Mouse (Mus musculus) forebrain, embryonic 11.5 days (tissue): Measurements from ENCODE around the gene Myt1l. TPM values are rescaled to one million over a fixed set of nuclear protein-coding genes. Genes with fewer than 3 reads are reported as not detected.

Experiments
- ATAC-seq: fragments of 200-750 bp; cut with Nextera tagmentation; replicated peaks from 2 replicates; pipeline ENCODE4 v1.8.0; 2017; ENCODE audit warnings: moderate TSS enrichment; ENCODE audit not compliant: low FRiP score
- DNase-seq: peaks from one replicate; pipeline ENCODE4 v3.0.0-alpha.2; 2017; ENCODE audit warnings: low spot score
- H3K27ac ChIP-seq: fragments of 300-500 bp; sonication (generic); 2 replicates; pipeline ENCODE4 v1.5.1; 2014; ENCODE audit warnings: low read depth, low read length
- H3K27me3 ChIP-seq: fragments of 300-500 bp; sonication (generic); 2 replicates; pipeline ENCODE4 v1.6.1; 2014; ENCODE audit warnings: mild to moderate bottlenecking, low read length, mixed read lengths; ENCODE audit not compliant: control insufficient read depth, insufficient read depth
- H3K36me3 ChIP-seq: fragments of 300-500 bp; sonication (generic); 2 replicates; pipeline ENCODE4 v1.6.1; 2014; ENCODE audit warnings: mild to moderate bottlenecking, low read length, moderate library complexity, mixed read lengths; ENCODE audit not compliant: control insufficient read depth, insufficient read depth
- H3K4me1 ChIP-seq: fragments of 300-500 bp; sonication (generic); replicated peaks from 2 replicates; pipeline ENCODE4 v1.6.1; 2014; ENCODE audit warnings: low read length, mixed read lengths; ENCODE audit not compliant: control insufficient read depth, insufficient read depth
- H3K4me2 ChIP-seq: fragments of 300-500 bp; sonication (generic); 2 replicates; pipeline ENCODE4 v1.6.1; 2014; ENCODE audit warnings: low read depth, mild to moderate bottlenecking, low read length, moderate library complexity, mixed read lengths; ENCODE audit not compliant: severe bottlenecking
- H3K4me3 ChIP-seq: fragments of 300-500 bp; sonication (generic); 2 replicates; pipeline ENCODE4 v1.5.1; 2014; ENCODE audit warnings: low read depth, low read length
- H3K9ac ChIP-seq: fragments of 300-500 bp; sonication (generic); 2 replicates; pipeline ENCODE4 v1.6.1; 2014; ENCODE audit warnings: low read length
- H3K9me3 ChIP-seq: fragments of 300-500 bp; sonication (generic); 2 replicates; pipeline ENCODE4 v1.6.1; 2016; ENCODE audit warnings: low read length, mixed read lengths; ENCODE audit not compliant: control insufficient read depth
- WGBS: fragments of 180-500 bp; shearing (Covaris S2); extraction: QIAGEN DNeasy Blood & Tissue Kit; methylation state at CpG from one replicate; pipeline ENCODE4 v1.1.7; 2014; 5-methylcytosine and 5-hydroxymethylcytosine counted together
- polyA plus RNA-seq: library from polyadenylated mRNA; unstranded; fragments of >200 nt; fragmentation: Nextera tagmentation; extraction: Ambion mirVana; gene quantifications from 2 replicates; pipeline ENCODE4 v1.2.1, GENCODE M21; 2014

The Myt1l gene
- polyA plus RNA-seq, 1 experiment from 2014 or later: 18.7 TPM

DNA sequence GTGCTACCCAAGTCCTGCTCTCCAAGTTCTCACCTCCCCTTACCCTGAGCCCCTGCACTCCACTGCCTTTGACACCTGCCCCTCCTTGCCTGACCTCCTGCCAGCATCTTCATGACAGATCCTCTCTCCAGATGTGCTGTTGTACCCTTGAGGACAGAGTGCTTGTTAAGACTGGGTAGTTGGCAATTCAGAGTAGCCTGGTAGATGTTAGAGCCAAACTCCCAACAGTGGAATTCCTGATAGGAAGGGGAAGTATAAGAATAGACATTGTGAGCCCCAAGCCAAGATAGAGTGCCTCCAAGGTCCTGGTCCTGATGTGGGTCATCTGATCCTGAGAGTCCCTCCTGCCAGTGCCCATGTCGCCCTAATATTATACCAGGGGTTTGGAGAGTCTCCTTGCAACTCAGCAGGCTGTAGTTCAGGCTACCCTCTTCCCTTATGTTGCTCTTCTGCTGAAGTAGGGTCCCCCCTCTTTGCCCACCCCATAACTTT is 345.1 kb downstream of the Myt1l start:
- Histone ChIP-seq H3K9ac (no peak overlapping the region), H3K9me3 (no peaks in the 10 kb centered on the region), H3K27ac (no peak overlapping the region), H3K27me3 (no peaks in the 10 kb centered on the region), H3K4me2 (no peak overlapping the region), H3K4me3 (no peak overlapping the region), H3K4me1 (peaks cover 8% of the 10 kb centered on the region), H3K36me3 (no peaks in the 10 kb centered on the region)
- ATAC-seq (no peak), DNase-seq (no peak)
- 60% methylated on average over 1 of the region's 1 CpGs for WGBS

DNA sequence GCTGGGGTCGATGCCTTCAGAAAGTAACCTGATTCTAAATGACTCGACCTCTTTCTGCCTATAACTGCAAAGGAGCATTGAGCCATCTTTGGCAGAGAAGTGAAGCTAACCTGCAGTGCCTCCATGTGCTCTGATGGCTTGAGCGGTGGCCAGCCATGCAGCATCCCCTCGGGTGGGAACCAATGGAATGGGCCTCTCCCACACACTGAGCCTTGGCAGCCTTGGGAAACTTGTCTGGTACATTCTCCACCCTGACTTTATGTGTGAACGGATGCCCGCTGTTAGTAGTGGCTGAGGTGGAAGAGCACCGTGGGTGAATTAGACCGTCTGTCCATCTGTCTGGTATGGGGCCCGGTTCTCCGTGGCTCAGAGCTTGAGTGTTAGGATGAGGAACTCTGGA is 349.8 kb downstream of the Myt1l start:
- Histone ChIP-seq H3K27ac (no peak overlapping the region), H3K9ac (no peak overlapping the region), H3K27me3 (no peaks in the 10 kb centered on the region), H3K9me3 (no peaks in the 10 kb centered on the region), H3K36me3 (no peaks in the 10 kb centered on the region), H3K4me3 (no peak overlapping the region), H3K4me2 (no peak overlapping the region), H3K4me1 (peaks cover 4% of the 10 kb centered on the region)
- ATAC-seq (no peak), DNase-seq (no peak)
- 93% methylated on average over 10 of the region's 10 CpGs for WGBS

DNA sequence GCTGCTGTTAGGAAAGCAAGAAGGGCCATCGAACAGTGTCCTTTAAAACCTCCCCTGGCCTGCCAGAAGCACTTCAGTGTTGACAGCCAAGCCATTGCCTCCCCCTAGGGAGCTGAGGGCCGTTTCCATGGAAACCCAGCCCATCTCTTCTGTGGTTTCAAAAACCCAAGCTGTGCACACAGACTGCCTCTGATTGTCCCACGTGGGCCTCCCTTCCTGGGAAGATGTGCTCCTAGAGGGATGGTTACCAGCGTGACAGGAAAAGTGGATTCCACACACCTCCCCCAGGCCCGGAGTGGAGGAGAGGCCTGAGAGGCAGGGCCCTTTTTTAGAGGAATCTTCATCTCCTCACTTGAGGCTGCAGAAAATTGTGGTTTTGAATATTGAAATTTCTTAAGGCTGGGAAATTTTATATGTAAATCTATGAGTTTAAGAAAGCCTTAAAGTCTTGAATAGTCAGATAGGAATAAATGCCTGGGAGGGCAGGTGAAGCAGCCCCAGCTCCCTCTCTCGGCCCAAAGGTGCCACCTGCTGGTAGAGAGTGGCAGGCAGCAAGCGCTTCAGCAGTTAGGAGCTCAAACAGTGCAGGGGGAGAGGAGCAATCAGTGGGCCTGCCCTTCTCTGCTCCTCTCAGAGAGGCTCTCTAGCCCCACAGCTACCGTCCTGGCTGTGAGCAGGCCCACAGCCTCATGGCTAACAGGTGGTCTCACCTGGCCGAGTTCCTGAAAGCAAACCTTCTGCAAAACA is 354.9 kb downstream of the Myt1l start:
- Histone ChIP-seq H3K4me2 (peak overlapping the region; percentile 16; the same call in 1 of the 2 replicates), H3K4me3 (no peak overlapping the region), H3K9me3 (no peaks in the 10 kb centered on the region), H3K27me3 (no peaks in the 10 kb centered on the region), H3K9ac (peak overlapping the region; percentile 28; the same call in 1 of the 2 replicates), H3K36me3 (no peaks in the 10 kb centered on the region), H3K27ac (0 out of 2 replicates have a peak overlapping the region, but pooled peaks have one; percentile 38), H3K4me1 (peaks cover 5% of the 10 kb centered on the region)
- peak; percentile 90 for ATAC-seq
- 16% methylated on average over 9 of the region's 9 CpGs for WGBS
- peak; percentile 86 for DNase-seq

DNA sequence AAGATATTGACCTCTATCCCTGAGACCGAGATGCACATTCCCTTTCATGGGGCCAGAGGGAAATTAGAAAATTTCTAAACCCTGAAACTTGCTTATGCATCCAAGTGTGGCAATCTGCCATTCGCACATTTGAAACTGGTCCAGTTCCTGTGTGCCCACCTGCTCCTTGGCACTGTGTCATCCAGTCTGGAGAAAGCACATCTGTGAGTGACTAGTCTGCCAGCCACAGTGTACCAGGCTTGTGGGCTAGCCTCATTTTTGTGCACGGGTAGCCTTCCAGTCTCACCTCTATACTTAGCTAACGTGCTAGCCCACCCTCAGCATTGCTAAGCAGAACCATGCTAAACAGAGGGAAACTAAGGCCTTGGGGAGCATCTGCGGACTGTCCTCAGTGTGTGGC is 356.2 kb downstream of the Myt1l start:
- peaks cover 5% of the 10 kb centered on the region for H3K4me1 ChIP-seq
- H3K4me2 ChIP-seq: no peak overlapping the region
- no peaks in the 10 kb centered on the region for H3K36me3 ChIP-seq
- DNase-seq: no peak
- no peaks in the 10 kb centered on the region for H3K27me3 ChIP-seq
- H3K4me3 ChIP-seq: no peak overlapping the region
- 86% methylated on average over 5 of the region's 5 CpGs for WGBS
- H3K27ac ChIP-seq: no peak overlapping the region
- ATAC-seq: no peak
- H3K9me3 ChIP-seq: no peaks in the 10 kb centered on the region
- no peak overlapping the region for H3K9ac ChIP-seq

DNA sequence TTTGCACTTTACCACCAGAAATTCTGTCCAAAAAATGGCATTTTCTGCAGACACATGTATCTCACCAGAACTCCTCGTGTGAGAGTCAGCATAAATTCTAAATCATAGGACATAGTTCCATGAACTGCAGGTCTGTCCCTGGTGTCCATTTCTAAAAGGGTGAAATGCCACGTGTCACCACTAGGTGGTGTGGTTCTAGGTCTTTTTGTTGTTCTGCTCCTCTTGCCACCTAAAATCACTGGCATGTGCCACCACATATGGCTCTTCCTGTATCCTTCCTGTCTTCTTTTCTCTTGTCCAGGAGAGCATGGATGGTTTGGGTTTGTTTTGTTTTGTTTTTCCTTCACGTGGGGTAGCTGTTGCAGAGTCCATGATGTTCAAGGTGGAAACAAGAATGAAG is 366.5 kb downstream of the Myt1l start:
- WGBS: 15% methylated on average over 3 of the region's 3 CpGs
- DNase-seq (peak; percentile 68), ATAC-seq (0 out of 2 replicates have a peak, but pooled peaks have one; percentile 27)
- Histone ChIP-seq H3K9ac (no peak overlapping the region), H3K4me3 (no peak overlapping the region), H3K36me3 (no peaks in the 10 kb centered on the region), H3K4me1 (no peaks in the 10 kb centered on the region), H3K27ac (no peak overlapping the region), H3K9me3 (no peaks in the 10 kb centered on the region), H3K4me2 (no peak overlapping the region), H3K27me3 (no peaks in the 10 kb centered on the region)

DNA sequence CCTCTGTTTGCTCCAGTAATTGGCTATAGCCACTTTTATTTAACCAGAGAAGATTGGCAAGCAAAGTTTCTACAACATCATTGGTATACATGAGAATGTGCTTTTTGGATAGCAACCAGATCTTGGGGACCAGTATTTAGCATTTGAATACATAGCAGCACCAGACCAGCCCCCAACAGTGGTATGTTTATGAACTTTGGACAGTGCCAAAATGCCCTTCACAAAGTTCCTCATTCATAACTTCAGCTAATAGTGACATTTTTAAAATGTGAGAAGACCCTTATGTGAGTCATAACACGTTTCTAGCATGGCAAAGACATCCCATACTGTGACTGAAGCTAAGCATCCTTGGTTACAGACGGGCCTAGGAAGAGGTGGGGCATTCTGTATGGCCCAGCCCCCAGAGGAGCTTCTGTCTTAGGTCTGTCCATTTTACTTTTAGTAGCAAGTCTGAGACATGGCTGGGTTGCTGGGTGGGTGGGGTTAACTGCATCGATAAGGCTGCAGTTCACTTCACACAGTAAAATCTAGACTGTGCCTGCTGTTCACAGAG is 369.4 kb downstream of the Myt1l start:
- Histone ChIP-seq H3K27ac (no peak overlapping the region), H3K36me3 (no peaks in the 10 kb centered on the region), H3K9ac (no peak overlapping the region), H3K9me3 (no peaks in the 10 kb centered on the region), H3K4me2 (no peak overlapping the region), H3K27me3 (no peaks in the 10 kb centered on the region), H3K4me1 (no peaks in the 10 kb centered on the region), H3K4me3 (no peak overlapping the region)
- ATAC-seq (no peak), DNase-seq (no peak)
- 82% methylated on average over 3 of the region's 3 CpGs for WGBS

DNA sequence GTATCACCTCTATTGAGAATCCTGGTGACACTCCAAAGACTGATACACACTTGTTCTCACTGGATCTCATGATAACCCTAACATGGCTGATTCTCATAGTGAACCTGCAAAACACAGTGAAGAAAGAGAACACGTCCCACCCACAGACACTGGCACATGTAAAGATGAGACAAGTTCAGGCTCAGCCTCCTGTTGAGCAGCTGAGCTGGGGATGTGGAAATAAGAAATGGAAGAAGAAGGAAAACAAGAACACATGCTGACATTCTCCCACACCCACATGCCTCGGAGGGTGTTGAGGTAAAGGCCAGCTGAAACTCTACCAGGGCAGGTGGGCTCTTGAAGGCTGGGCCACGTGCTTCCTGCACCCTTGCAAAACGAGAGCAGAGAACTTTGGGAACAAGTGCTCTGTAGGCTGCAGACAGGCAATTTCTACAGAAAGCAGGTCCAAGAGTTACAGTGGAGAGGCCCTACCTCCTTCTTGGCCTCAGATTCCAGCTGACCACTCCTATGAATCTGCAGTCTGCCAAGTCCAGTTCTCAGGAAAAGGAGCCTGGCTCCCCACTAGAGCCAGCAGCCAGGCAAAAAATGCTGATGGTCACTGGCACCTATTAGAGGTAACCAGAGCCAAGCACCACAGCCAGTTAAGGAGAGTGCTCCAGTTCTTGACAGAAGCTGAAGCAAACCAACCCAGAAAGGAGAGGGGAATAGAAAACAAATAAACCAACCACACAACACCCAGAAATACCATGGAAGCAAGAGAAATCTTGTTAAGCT is 376.1 kb downstream of the Myt1l start:
- no peaks in the 10 kb centered on the region for H3K9me3 ChIP-seq
- H3K36me3 ChIP-seq: no peaks in the 10 kb centered on the region
- no peak overlapping the region for H3K4me3 ChIP-seq
- H3K4me2 ChIP-seq: no peak overlapping the region
- no peaks in the 10 kb centered on the region for H3K4me1 ChIP-seq
- no peak overlapping the region for H3K9ac ChIP-seq
- ATAC-seq (no peak), DNase-seq (no peak)
- H3K27ac ChIP-seq: no peak overlapping the region
- WGBS: 77% methylated on average over 4 of the region's 4 CpGs
- no peaks in the 10 kb centered on the region for H3K27me3 ChIP-seq

DNA sequence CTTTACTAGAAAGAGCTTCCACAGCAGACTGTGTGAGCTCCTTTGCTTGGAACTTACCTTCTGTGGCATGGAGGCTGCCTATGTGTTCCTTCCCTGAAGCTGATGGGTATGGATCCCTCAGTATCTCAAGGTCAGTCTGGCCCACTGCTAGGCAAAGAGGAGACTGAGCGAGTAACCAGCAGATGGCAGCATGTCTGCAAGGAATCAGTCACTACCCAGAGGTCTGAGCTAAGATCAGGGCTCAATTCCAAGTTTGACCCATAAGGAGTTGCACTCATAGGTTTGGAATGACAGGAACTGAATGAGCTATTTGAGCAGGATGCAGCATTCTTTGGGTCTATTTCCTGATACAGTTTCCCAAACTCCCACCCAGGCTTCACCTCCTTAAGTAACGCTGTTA is 378.9 kb downstream of the Myt1l start:
- no peak overlapping the region for H3K9ac ChIP-seq
- no peaks in the 10 kb centered on the region for H3K36me3 ChIP-seq
- no peak overlapping the region for H3K27ac ChIP-seq
- WGBS: 50% methylated on average over 2 of the region's 2 CpGs
- H3K9me3 ChIP-seq: no peaks in the 10 kb centered on the region
- H3K4me1 ChIP-seq: no peaks in the 10 kb centered on the region
- DNase-seq: no peak
- H3K27me3 ChIP-seq: no peaks in the 10 kb centered on the region
- ATAC-seq: no peak
- H3K4me3 ChIP-seq: no peak overlapping the region
- H3K4me2 ChIP-seq: no peak overlapping the region
